Mouse (Mus musculus): ENCODE data around the gene Nudt3. TPM values are rescaled to one million over a fixed set of nuclear protein-coding genes. Genes with fewer than 3 reads are reported as not detected.

The Nudt3 gene
- total RNA-seq, 2 experiments from 2014 or later: 550 to 603 TPM

- Histone ChIP-seq H3K4me3 (no peak overlapping the region), H3K27ac (peak overlapping the region; percentile 59)
- peak; percentile 64 to 67 for DNase-seq (ENCODE audit: extremely low spot score in 1 of 2, low spot score in 2 of 2)
- TF ChIP-seq CTCF (IDR thresholded peaks at IDR 0.05): no peak
- intact Hi-C loops (cut with DNase I): no loop called here
Measured at GRCm38 (mm10) chr17:27574470-27575115, 48.7 kb downstream of the Nudt3 start.

DNA sequence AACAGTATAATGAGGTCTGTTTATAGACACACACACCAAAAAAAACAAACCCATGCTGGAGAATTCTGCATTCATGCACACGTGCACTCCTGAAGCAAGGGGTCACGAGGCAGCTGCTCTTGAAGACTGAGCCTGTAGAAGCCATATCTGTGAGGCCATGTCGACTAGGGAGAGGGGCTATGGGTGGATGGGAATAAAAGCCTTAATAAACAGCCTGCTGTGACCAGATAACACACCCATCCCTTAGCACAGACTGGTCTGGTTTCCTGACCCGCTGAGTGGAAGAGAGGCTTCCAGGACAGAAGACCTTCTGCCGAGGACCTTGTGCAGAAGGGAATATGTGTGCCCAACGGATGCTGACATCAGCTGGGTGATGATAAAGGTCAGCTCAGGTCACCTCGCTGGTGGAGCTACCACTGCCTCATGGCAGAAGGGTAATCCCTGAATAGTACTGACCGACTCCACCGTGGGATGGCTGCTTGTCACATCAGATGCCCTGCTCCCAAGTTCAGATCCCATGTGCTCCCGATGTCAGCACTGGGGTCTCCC, 49.4 kb downstream of the Nudt3 start:
- Histone ChIP-seq H3K27ac (no peak overlapping the region), H3K4me3 (no peak overlapping the region)
- intact Hi-C loops (cut with DNase I): no loop called here
- DNase-seq (ENCODE audit: extremely low spot score in 1 of 2, low spot score in 2 of 2): no peak
- no peak for TF ChIP-seq CTCF (IDR thresholded peaks at IDR 0.05)

DNA sequence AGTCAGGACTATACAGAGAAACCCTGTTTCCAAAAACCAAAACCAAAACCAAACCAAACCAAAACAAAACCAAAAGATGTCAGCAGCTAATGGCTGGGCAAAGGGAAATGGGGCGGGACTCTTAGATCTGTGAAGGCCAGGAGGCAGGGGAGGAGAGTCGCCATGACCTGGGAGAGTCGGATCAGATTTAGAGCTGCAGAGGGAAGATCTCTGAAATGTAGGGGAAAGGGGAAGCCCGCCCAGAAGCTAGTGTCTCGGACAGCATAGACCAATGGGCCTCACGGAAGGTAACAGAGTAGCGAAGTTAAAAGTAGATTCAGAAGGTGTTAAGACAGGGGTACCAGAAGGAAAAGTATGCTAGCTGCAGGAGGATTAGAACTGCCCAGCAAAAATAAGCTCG, 52.0 kb downstream of the Nudt3 start:
- DNase-seq (ENCODE audit: extremely low spot score in 1 of 2, low spot score in 2 of 2): no peak
- no peak for TF ChIP-seq CTCF (IDR thresholded peaks at IDR 0.05)
- H3K4me3 ChIP-seq: no peak overlapping the region
- intact Hi-C loops (cut with DNase I): no loop called here
- no peak overlapping the region for H3K27ac ChIP-seq

GRCm38 (mm10) chr17:27568228-27568627, 55.1 kb downstream of the Nudt3 start:
- intact Hi-C loops (cut with DNase I): no loop called here
- TF ChIP-seq CTCF (IDR thresholded peaks at IDR 0.05): no peak
- no peak overlapping the region for H3K4me3 ChIP-seq
- H3K27ac ChIP-seq: no peak overlapping the region
- no peak for DNase-seq (ENCODE audit: extremely low spot score in 1 of 2, low spot score in 2 of 2)

DNA sequence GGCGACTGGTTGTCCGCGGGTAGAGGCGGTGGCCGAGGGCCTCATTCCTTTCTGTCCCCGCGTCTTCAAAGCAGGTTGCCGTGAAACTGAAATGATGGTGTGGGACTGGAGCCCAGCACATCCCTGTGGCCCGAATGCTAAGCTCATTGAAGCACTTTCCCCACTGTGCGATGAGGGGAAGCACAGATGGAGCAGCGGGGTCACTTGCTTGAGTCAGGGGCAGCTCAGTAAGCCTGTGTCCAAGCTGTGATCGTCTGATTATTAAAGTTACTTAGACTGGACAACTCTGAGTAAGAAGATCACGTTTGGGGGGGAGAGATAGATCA, 57.4 kb downstream of the Nudt3 start:
- no peak for DNase-seq (ENCODE audit: extremely low spot score in 1 of 2, low spot score in 2 of 2)
- no peak for TF ChIP-seq CTCF (IDR thresholded peaks at IDR 0.05)
- H3K4me3 ChIP-seq: peak overlapping the region; percentile 76
- intact Hi-C loops (cut with DNase I): loop anchor here (1.0 to 2.0 kb wide), 4 partner anchors 15 to 63 kb away; partner anchors contain the start of gene Nudt3
- H3K27ac ChIP-seq: peak overlapping the region; percentile 64

GRCm38 (mm10) chr17:27565163-27565941, 57.9 kb downstream of the Nudt3 start, which contains the start of gene AI413582:
AI413582 (minus strand) TSS chr17:27565756.
- intact Hi-C loops (cut with DNase I): loop anchor here (1.0 to 2.0 kb wide), 3 partner anchors 31 to 64 kb away; partner anchors contain the start of gene Nudt3
- DNase-seq (ENCODE audit: extremely low spot score in 1 of 2, low spot score in 2 of 2): peak; percentile 97 to 99
- TF ChIP-seq CTCF (IDR thresholded peaks at IDR 0.05): no peak; the same call in none of the 2 replicates
- Histone ChIP-seq H3K27ac (peak within 1 kb of the TSS; percentile 93), H3K4me3 (peak within 1 kb of the TSS; percentile 76)

- peak overlapping the region; percentile 93 for H3K27ac ChIP-seq
- H3K4me3 ChIP-seq: peak overlapping the region; percentile 76
- peak; percentile 49 for TF ChIP-seq CTCF (IDR thresholded peaks at IDR 0.05)
- intact Hi-C loops (cut with DNase I): loop anchor here (1.0 to 2.0 kb wide), 3 partner anchors 30 to 65 kb away; partner anchors contain the start of gene Nudt3
- no peak for DNase-seq (ENCODE audit: extremely low spot score in 1 of 2, low spot score in 2 of 2)
Measured at GRCm38 (mm10) chr17:27564391-27565162, 58.7 kb downstream of the Nudt3 start.

DNA sequence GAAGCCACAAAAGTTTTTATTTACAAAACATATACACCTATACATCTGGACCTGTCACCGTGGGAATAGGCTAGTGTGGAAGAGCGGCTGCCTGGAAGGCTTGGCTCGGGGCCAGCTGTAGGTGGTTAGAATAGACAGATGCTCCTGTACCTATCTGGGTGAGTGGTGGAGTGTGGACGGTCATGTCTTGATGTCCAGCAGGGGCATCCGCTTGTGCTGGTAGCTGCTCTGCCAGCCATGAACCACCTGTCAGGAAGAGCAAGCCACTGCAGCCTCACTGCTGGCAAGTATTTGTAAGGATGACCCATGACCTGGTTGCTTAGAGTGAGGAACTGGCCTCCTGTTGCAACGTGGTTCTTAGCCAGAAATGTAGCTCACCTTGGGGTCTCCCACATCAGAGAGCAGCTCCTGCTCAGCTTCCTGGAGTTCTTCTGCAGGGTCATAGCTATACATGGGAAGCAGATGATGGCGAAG, 59.5 kb downstream of the Nudt3 start:
- DNase-seq (ENCODE audit: extremely low spot score in 1 of 2, low spot score in 2 of 2): no peak
- intact Hi-C loops (cut with DNase I): loop anchor here (2.0 kb wide), 2 partner anchors 29 to 59 kb away; partner anchors contain the start of gene Nudt3
- no peak for TF ChIP-seq CTCF (IDR thresholded peaks at IDR 0.05)
- peak overlapping the region; percentile 76; the same call in 1 of the 2 replicates for H3K4me3 ChIP-seq
- no peak overlapping the region; the same call in 1 of the 2 replicates for H3K27ac ChIP-seq

DNA sequence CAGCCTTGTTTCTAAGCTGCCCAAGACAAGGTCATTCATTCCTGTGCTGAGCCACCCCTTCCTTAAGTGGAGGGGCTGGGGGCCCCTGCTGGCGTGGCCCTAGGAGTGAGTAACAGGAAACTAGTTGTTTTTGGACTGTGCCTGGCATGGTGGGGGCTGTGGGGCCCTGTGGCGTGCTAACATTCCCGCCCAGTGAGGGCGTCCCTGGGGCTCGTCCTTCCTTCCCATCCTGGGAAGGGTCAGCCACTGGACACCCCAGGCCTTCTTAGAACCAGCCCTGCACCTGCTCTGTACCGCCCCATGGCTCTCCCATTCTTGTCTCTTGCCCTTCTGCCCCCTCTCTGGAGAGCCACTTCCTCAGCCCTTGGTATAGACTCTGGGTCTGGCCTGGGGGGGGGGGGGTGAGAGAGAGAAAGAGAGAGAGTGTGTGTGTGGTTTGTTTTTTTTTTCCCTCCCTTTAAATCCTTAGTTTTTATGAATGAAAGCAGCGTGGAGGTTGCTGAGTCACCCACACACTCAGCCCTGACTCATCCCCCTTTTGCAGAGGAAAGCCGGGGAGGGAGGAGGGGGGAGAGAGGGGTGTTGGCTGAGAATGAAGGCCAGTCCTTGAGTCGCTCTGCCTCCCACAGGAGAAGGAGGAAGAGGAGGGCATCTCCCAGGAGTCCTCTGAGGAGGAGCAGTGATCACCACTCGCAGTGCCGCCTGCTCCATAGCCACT, 61.3 kb downstream of the Nudt3 start:
- TF ChIP-seq CTCF (IDR thresholded peaks at IDR 0.05): no peak

DNA sequence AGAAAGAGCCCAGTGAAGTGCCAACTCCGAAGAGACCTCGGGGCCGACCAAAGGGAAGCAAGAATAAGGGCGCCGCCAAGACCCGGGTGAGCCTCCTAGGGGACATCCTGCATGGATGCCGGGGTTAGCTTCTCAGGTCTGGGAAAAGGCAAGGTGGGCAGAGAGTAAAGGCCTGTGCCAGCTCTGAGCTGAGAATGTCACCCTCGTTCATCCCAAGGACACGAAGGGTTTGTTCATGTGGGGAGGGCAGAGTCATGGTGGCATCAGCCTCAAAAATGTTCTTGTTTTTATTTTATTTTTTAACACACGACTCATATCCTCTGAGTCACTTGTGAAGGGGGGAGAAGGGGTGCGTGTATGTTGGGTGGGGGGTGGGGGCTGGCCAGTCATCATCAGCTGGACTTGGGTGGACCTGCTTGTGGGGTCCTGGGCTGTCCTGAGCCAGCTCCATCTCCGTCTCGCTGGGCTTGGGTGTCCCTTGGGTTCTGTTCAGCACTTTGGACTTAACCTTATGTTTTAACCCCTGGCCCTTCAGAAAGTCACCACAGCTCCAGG, 62.3 kb downstream of the Nudt3 start:
- Histone ChIP-seq H3K27ac (no peak overlapping the region), H3K4me3 (no peak overlapping the region)
- TF ChIP-seq CTCF (IDR thresholded peaks at IDR 0.05): no peak
- DNase-seq (ENCODE audit: extremely low spot score in 1 of 2, low spot score in 2 of 2): no peak
- intact Hi-C loops (cut with DNase I): no loop called here

More for the DNA sequence above, 61.3 kb downstream of the Nudt3 start:
- intact Hi-C loops (cut with DNase I): no loop called here
- Histone ChIP-seq H3K4me3 (no peak overlapping the region), H3K27ac (no peak overlapping the region)
- DNase-seq (ENCODE audit: extremely low spot score in 1 of 2, low spot score in 2 of 2): peak; percentile 61 to 72

All from left cerebral cortex, adult 2 months (tissue).